Mouse (Mus musculus) forebrain, embryonic 14.5 days (tissue): Measurements from ENCODE around the gene Gm29289. TPM values are rescaled to one million over a fixed set of nuclear protein-coding genes. Genes with fewer than 3 reads are reported as not detected.
"Not testable (repeated sequence)": the region's sequence is repeated elsewhere in the genome, so short reads cannot be mapped to it uniquely, and the experiment has no call there.

Experiments
- ATAC-seq: fragments of 200-750 bp; cut with Nextera tagmentation; 2 replicates; pipeline ENCODE4 v1.8.0; 2017; ENCODE audit warnings: mild to moderate bottlenecking, moderate library complexity
- DNase-seq: peaks from one replicate; pipeline ENCODE4 v3.0.0-alpha.2; 2015; ENCODE audit warnings: low spot score
- H3K27ac ChIP-seq: fragments of 300-500 bp; sonication (generic); 2 replicates; pipeline ENCODE4 v1.5.1; 2014; ENCODE audit warnings: low read depth, mild to moderate bottlenecking, control low read depth, low read length, moderate library complexity
- H3K27me3 ChIP-seq: fragments of 300-500 bp; sonication (generic); replicated peaks from 2 replicates; pipeline ENCODE4 v1.6.1; 2014; ENCODE audit warnings: low read length, control low read depth, mixed read lengths; ENCODE audit not compliant: control insufficient read depth, insufficient read depth
- H3K36me3 ChIP-seq: fragments of 300-500 bp; sonication (generic); 2 replicates; pipeline ENCODE4 v1.6.1; 2014; ENCODE audit warnings: low read length, control low read depth; ENCODE audit not compliant: control insufficient read depth, insufficient read depth
- H3K4me1 ChIP-seq: fragments of 300-500 bp; sonication (generic); 2 replicates; pipeline ENCODE4 v1.6.1; 2014; ENCODE audit warnings: antibody characterized with exemption, low read length, control low read depth; ENCODE audit not compliant: control insufficient read depth, insufficient read depth
- H3K4me2 ChIP-seq: fragments of 300-500 bp; sonication (generic); 2 replicates; pipeline ENCODE4 v1.6.1; 2014; ENCODE audit warnings: mild to moderate bottlenecking, control low read depth, low read length
- H3K4me3 ChIP-seq: fragments of 300-500 bp; sonication (generic); 2 replicates; pipeline ENCODE4 v1.5.1; 2014; ENCODE audit warnings: low read depth, low read length, control low read depth
- H3K9ac ChIP-seq: fragments of 300-500 bp; sonication (generic); 2 replicates; pipeline ENCODE4 v1.6.1; 2014; ENCODE audit warnings: mild to moderate bottlenecking, low read length, control low read depth, moderate library complexity
- H3K9me3 ChIP-seq: fragments of 300-500 bp; sonication (generic); replicated peaks from 2 replicates; pipeline ENCODE4 v1.6.1; 2016; ENCODE audit warnings: low read length, control low read depth, mixed read lengths; ENCODE audit not compliant: control insufficient read depth
- WGBS: fragments of 180-500 bp; shearing (Covaris S2); extraction: QIAGEN DNeasy Blood & Tissue Kit; methylation state at CpG from one replicate; pipeline ENCODE4 v1.1.7; 2014; 5-methylcytosine and 5-hydroxymethylcytosine counted together
- polyA plus RNA-seq: library from polyadenylated mRNA; unstranded; fragments of >200 nt; fragmentation: Nextera tagmentation; extraction: Ambion mirVana; gene quantifications from 2 replicates; pipeline ENCODE4 v1.2.1, GENCODE M21; 2014

Gm29289 gene
- not detected in 2 replicates for polyA plus RNA-seq

DNA sequence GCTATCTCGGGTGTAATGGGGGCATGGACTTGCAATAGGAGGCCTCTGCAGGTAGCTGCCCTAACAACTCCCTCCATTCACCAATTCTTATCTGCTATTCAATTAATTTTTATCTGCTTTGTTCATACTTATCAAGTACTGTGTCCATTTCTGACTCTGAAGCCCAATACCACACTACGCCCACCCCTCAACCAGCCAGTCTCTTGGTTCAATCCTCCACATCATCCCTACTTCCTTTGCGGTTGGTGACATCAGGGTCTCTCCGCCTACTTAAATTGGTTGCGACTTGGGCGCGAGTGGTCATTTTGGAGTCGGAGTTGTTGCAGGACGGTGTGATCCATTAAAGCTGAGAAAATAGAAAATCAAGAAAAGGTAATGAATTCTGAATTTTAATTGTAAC, at the start of gene Gm29289:
Gene Gm29289 (plus strand): TSS at position 301 of the 400 bp plus-strand sequence.
- not testable (repeated sequence) for H3K9ac ChIP-seq, H3K4me1 ChIP-seq, H3K4me2 ChIP-seq, H3K4me3 ChIP-seq, DNase-seq, H3K36me3 ChIP-seq, H3K27ac ChIP-seq, ATAC-seq, H3K27me3 ChIP-seq, H3K9me3 ChIP-seq
- WGBS = no CpG with 5 or more reads among the region's 9 CpGs

DNA sequence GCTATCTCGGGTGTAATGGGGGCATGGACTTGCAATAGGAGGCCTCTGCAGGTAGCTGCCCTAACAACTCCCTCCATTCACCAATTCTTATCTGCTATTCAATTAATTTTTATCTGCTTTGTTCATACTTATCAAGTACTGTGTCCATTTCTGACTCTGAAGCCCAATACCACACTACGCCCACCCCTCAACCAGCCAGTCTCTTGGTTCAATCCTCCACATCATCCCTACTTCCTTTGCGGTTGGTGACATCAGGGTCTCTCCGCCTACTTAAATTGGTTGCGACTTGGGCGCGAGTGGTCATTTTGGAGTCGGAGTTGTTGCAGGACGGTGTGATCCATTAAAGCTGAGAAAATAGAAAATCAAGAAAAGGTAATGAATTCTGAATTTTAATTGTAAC, 31.7 kb upstream of the Gm29289 start, which contains the start of gene Gm10352:
Gene Gm10352 (plus strand): TSS at position 301 of the 400 bp plus-strand sequence.
- not testable (repeated sequence) for ATAC-seq, H3K27ac ChIP-seq, H3K36me3 ChIP-seq, H3K9ac ChIP-seq, H3K4me3 ChIP-seq, H3K4me2 ChIP-seq, H3K4me1 ChIP-seq, H3K27me3 ChIP-seq, DNase-seq, H3K9me3 ChIP-seq
- no CpG with 5 or more reads among the region's 9 CpGs for whole genome bisulfite sequencing

Other genes starting within 250 kb of the Gm29289 start
- gene H2al2b, start 211.9 kb upstream of the Gm29289 start, polyA plus RNA-seq = not detected in 2 replicates
- not detected in 2 replicates for gene Gm4064, start 136.4 kb upstream of the Gm29289 start, polyA plus RNA-seq
- gene Rbmy, start 101.9 kb upstream of the Gm29289 start, polyA plus RNA-seq = not detected in 2 replicates
- gene Gm10256, start 101.9 kb upstream of the Gm29289 start, polyA plus RNA-seq = not detected in 2 replicates
- not detected in 2 replicates for gene Gm10352, start 31.6 kb upstream of the Gm29289 start, polyA plus RNA-seq